Mouse (Mus musculus) megakaryocyte, embryonic 14.5 days (primary cell): ENCODE measurements around the gene Ralb.

Experiments
- FLI1 ChIP-seq: IDR thresholded peaks from 2 replicates; pipeline ENCODE4 v1.6.1; 2012; ENCODE audit warnings: low read length, inconsistent platforms, mixed read lengths
- GATA1 ChIP-seq: IDR thresholded peaks from 3 replicates; pipeline ENCODE4 v1.6.1; 2012; ENCODE audit warnings: mixed read lengths, low read length, inconsistent platforms, borderline replicate concordance

DNA sequence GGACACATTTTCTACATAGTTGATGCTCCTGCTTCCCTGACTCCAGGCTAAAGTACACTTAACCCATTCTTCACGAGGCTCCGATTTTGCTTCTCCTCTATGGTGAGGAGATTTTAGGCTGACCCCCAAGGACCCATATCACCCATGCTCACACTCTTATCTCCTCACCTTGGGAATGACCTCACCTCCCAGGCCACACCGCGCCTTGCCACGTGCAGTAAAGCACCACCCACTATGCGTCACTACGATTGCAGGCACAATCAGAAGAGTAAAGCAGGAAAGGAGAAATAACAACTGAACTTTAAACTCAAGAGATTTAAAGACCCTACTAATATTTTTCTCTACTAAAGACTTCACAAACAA is 44.7 kb upstream of the Ralb start:
- no peak for TF ChIP-seq GATA1
- no peak for TF ChIP-seq FLI1
